Mouse (Mus musculus): ENCODE data around the gene Nxnl1. TPM values are rescaled to one million over a fixed set of nuclear protein-coding genes. Genes with fewer than 3 reads are reported as not detected.
A peak's percentile ranks its signal among the peaks of the same experiment; 100 is the strongest.

Gene Nxnl1
- polyA plus RNA-seq, 1 experiment from 2014 or later = 0.13 TPM

DNA sequence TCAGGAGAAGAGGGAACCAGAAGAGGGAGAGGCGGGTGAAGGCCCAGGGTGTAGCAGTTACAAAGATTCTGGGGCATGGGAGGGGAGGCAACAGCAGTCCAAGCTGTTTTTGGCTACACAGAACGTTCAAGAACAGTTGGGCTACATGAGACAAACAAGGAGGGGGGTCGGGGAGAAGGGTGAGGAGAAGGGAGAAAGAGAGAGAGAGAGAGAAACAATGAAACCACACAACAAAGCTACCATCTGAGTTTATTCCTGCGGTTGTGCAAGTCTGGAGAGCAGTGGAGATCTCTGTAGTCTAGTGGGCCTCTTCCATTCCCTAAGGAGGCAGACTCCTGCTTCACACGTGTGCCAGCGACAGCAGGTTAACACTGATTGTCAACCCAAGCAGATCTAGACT lies 12.4 kb downstream of the Nxnl1 start:
- Histone ChIP-seq H3K4me1 (ENCODE audit: insufficient read depth, low read depth, low read length) (peaks cover 6% of the 10 kb centered on the region; the same call in 1 of the 2 replicates), H3K27me3 (replicated peaks; ENCODE audit: insufficient read depth, low read length) (0 out of 2 replicates have a peak, but pooled peaks cover 12% of the 10 kb centered on the region), H3K27ac (ENCODE audit: low read length) (peak overlapping the region; percentile 51), H3K9me3 (ENCODE audit: low read length) (no peaks in the 10 kb centered on the region), H3K9ac (replicated peaks; ENCODE audit: low read depth) (no peak overlapping the region), H3K4me3 (ENCODE audit: low read depth, low read length) (no peak overlapping the region), H3K4me2 (replicated peaks; ENCODE audit: low read depth, low read length) (no peak overlapping the region), H3K36me3 (ENCODE audit: insufficient read depth, low read length) (no peaks in the 10 kb centered on the region)
- no peak for TF ChIP-seq EP300 (IDR thresholded peaks at IDR 0.05)
- TF ChIP-seq CTCF (IDR thresholded peaks at IDR 0.05) = no peak
- DNase-seq (ENCODE audit: low spot score) (peak; percentile 36), ATAC-seq (no peak; the same call in 1 of the 2 replicates)
- 52% methylated on average over 6 of the region's 6 CpGs for WGBS

DNA sequence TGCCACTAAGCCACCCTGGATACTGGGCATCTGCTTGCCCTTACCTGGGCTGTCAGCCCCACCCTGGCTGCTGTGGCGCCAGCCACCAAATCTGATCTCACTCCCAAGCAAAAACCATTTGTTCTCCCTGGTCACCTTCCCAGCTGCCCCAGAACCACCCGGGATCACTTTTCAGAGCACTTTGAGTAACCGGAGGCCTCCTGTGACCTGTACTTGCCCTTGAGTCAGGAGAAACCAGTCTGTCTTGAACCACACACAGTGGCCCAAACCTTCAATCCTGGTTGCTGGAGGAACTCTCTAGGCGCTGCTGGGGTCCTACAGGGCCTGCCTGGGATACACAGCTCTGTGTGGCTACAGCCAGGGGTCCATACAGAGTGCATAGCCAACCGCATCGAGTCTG lies 13.6 kb downstream of the Nxnl1 start:
- Histone ChIP-seq H3K27ac (ENCODE audit: low read length) (peak overlapping the region; percentile 20; the same call in 1 of the 2 replicates), H3K9ac (replicated peaks; ENCODE audit: low read depth) (no peak overlapping the region), H3K4me1 (ENCODE audit: insufficient read depth, low read depth, low read length) (no peaks in the 10 kb centered on the region), H3K36me3 (ENCODE audit: insufficient read depth, low read length) (no peaks in the 10 kb centered on the region), H3K4me2 (replicated peaks; ENCODE audit: low read depth, low read length) (no peak overlapping the region), H3K4me3 (ENCODE audit: low read depth, low read length) (no peak overlapping the region), H3K9me3 (ENCODE audit: low read length) (no peaks in the 10 kb centered on the region), H3K27me3 (replicated peaks; ENCODE audit: insufficient read depth, low read length) (0 out of 2 replicates have a peak, but pooled peaks cover 3% of the 10 kb centered on the region)
- ATAC-seq (peak; percentile 13; the same call in 1 of the 2 replicates), DNase-seq (ENCODE audit: low spot score) (no peak)
- TF ChIP-seq CTCF (IDR thresholded peaks at IDR 0.05) (no peak), EP300 (IDR thresholded peaks at IDR 0.05) (no peak)
- 54% methylated on average over 6 of the region's 6 CpGs for WGBS

DNA sequence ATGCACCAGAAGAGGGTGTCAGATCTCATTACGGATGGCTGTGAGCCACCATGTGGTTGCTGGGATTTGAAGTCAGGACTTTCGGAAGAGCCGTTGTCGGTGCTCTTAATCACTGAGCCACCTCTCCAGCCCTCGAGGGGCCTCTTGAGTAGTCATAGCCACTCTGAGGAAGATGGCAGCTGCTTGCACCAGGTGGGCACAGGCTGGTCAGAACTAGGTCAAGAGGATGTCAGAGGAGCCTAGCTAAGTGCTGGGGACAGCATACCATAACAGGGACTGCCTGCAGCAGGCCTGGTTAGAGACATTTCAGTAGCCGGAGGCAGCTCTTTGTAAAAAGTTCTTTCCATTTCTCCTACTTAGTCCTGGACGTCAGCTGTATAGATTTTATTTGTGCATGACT lies 15.6 kb downstream of the Nxnl1 start:
- Histone ChIP-seq H3K27me3 (replicated peaks; ENCODE audit: insufficient read depth, low read length) (no peaks in the 10 kb centered on the region), H3K9me3 (ENCODE audit: low read length) (no peaks in the 10 kb centered on the region), H3K4me1 (ENCODE audit: insufficient read depth, low read depth, low read length) (no peaks in the 10 kb centered on the region), H3K27ac (ENCODE audit: low read length) (no peak overlapping the region), H3K4me2 (replicated peaks; ENCODE audit: low read depth, low read length) (no peak overlapping the region), H3K4me3 (ENCODE audit: low read depth, low read length) (no peak overlapping the region), H3K9ac (replicated peaks; ENCODE audit: low read depth) (no peak overlapping the region), H3K36me3 (ENCODE audit: insufficient read depth, low read length) (no peaks in the 10 kb centered on the region)
- no peak for DNase-seq (ENCODE audit: low spot score)
- WGBS = 46% methylated on average over 7 of the region's 7 CpGs
- TF ChIP-seq CTCF (IDR thresholded peaks at IDR 0.05) (no peak), EP300 (IDR thresholded peaks at IDR 0.05) (no peak)
- peak; percentile 57 for ATAC-seq

DNA sequence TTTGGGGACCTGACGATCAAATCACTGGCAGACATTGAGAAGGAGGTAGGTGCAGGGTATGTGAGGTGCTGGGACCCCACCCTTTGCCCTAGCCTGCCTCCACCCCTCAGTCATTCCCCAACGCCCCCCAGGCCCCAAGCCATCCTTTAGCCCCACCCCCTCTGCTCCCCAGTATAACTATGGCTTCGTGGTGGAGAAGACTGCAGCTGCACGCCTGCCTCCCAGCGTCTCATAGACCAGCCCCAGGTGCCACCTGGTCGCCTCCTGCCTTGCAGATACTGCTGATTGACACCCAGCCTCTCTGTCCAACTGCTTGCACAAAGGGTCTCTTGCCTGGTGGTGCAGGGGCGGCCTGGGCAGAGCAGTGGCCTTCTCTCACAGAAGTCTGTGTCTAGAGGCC lies 18.8 kb downstream of the Nxnl1 start:
- WGBS = 84% methylated on average over 7 of the region's 7 CpGs
- no peak overlapping the region for H3K4me3 ChIP-seq (ENCODE audit: low read depth, low read length)
- H3K9ac ChIP-seq (replicated peaks; ENCODE audit: low read depth) = no peak overlapping the region
- no peaks in the 10 kb centered on the region for H3K36me3 ChIP-seq (ENCODE audit: insufficient read depth, low read length)
- no peaks in the 10 kb centered on the region; the same call in 1 of the 2 replicates for H3K4me1 ChIP-seq (ENCODE audit: insufficient read depth, low read depth, low read length)
- H3K4me2 ChIP-seq (replicated peaks; ENCODE audit: low read depth, low read length) = no peak overlapping the region
- H3K9me3 ChIP-seq (ENCODE audit: low read length) = no peaks in the 10 kb centered on the region
- H3K27ac ChIP-seq (ENCODE audit: low read length) = no peak overlapping the region
- TF ChIP-seq CTCF (IDR thresholded peaks at IDR 0.05) (no peak), EP300 (IDR thresholded peaks at IDR 0.05) (no peak)
- H3K27me3 ChIP-seq (replicated peaks; ENCODE audit: insufficient read depth, low read length) = no peaks in the 10 kb centered on the region
- ATAC-seq (no peak), DNase-seq (ENCODE audit: low spot score) (no peak)

DNA sequence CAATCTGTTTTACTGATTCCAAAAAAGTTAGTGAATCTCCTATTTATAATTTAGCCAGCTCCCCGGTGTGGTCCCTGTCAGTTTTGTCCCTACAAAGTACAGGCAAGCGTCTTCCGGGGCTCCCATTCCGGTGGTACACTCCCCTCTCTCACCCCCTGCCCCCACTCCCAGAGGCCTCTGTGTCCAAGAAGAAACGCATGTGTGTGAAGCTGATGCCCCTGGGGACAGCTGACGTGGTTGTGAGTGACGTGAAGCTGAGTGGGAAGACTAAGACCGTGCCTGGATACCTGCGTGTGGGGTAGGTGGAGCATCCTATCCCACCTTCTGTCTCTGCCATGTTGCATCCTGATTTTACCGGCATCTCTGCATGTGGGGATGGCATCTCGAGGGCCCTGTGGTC lies 21.3 kb downstream of the Nxnl1 start:
- DNase-seq (ENCODE audit: low spot score) = no peak
- 89% methylated on average over 11 of the region's 11 CpGs for WGBS
- H3K36me3 ChIP-seq (ENCODE audit: insufficient read depth, low read length) = no peaks in the 10 kb centered on the region
- TF ChIP-seq CTCF (IDR thresholded peaks at IDR 0.05) (no peak), EP300 (IDR thresholded peaks at IDR 0.05) (no peak)
- no peaks in the 10 kb centered on the region for H3K9me3 ChIP-seq (ENCODE audit: low read length)
- no peak overlapping the region for H3K4me3 ChIP-seq (ENCODE audit: low read depth, low read length)
- no peak for ATAC-seq
- no peaks in the 10 kb centered on the region for H3K27me3 ChIP-seq (replicated peaks; ENCODE audit: insufficient read depth, low read length)
- no peaks in the 10 kb centered on the region; the same call in 1 of the 2 replicates for H3K4me1 ChIP-seq (ENCODE audit: insufficient read depth, low read depth, low read length)
- no peak overlapping the region for H3K27ac ChIP-seq (ENCODE audit: low read length)
- H3K4me2 ChIP-seq (replicated peaks; ENCODE audit: low read depth, low read length) = no peak overlapping the region
- H3K9ac ChIP-seq (replicated peaks; ENCODE audit: low read depth) = no peak overlapping the region

DNA sequence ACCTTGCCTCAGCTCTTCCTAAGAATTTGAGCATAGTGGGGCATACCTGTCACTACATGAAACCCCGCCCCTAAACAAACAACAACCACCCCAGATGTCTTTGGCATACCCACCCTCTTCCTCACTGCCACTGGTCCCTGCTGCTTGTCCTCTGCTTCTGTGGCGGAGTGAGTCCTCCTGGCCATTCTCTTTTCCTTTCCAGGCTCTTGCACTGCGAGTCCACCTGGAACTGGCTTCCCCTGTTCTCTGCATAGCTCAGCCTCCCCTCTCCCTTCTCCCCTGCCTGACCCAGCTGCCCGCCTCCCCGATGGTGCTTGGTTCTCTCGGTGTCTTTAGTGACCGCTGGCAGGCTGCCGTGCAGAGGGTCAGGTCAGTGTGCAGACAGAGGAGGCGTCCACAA lies 22.6 kb downstream of the Nxnl1 start:
- DNase-seq (ENCODE audit: low spot score) = no peak
- Histone ChIP-seq H3K27me3 (replicated peaks; ENCODE audit: insufficient read depth, low read length) (no peaks in the 10 kb centered on the region), H3K4me2 (replicated peaks; ENCODE audit: low read depth, low read length) (peak overlapping the region; percentile 87; the same call in 1 of the 2 replicates), H3K4me3 (ENCODE audit: low read depth, low read length) (peak overlapping the region; percentile 84; the same call in 1 of the 2 replicates), H3K4me1 (ENCODE audit: insufficient read depth, low read depth, low read length) (no peaks in the 10 kb centered on the region; the same call in 1 of the 2 replicates), H3K9me3 (ENCODE audit: low read length) (no peaks in the 10 kb centered on the region), H3K36me3 (ENCODE audit: insufficient read depth, low read length) (no peaks in the 10 kb centered on the region), H3K27ac (ENCODE audit: low read length) (no peak overlapping the region), H3K9ac (replicated peaks; ENCODE audit: low read depth) (no peak overlapping the region)
- 79% methylated on average over 9 of the region's 9 CpGs for whole genome bisulfite sequencing
- TF ChIP-seq CTCF (IDR thresholded peaks at IDR 0.05) (no peak), EP300 (IDR thresholded peaks at IDR 0.05) (no peak)
- ATAC-seq = no peak

Data from lung, postnatal 0 days (tissue).